Mouse (Mus musculus) megakaryocyte, adult 5-6 weeks (primary cell): ENCODE data around the gene Tmem236. TPM values are rescaled to one million over a fixed set of nuclear protein-coding genes. Genes with fewer than 3 reads are reported as not detected.

Source experiments
- ATAC-seq: 2 replicates; pipeline ENCODE4 v1.8.0; 2016; ENCODE audit warnings: mild to moderate bottlenecking, inconsistent platforms; ENCODE audit not compliant: poor library complexity, severe bottlenecking
- total RNA-seq, 2 experiments: library from RNA; stranded (forward) in 1 of 2; stranded (reverse) in 1 of 2; fragments of 153-499, 151-499 nt in 1 of 2; fragments of 221-1000, 200-1000 nt in 1 of 2; gene quantifications; 2 replicates each; pipeline versions ENCODE4 v1.2.3 to v1.2.4; 2015 to 2017

The Tmem236 gene
- total RNA-seq (2015) (0.11 and 1.0 TPM in 2 replicates), total RNA-seq (2017) (0.37 and 0.59 TPM in 2 replicates)

GRCm38 (mm10) chr2:14174334-14174733 is at the start of gene Tmem236:
Tmem236 (plus strand) TSS chr2:14174523.
- no peak for ATAC-seq

- ATAC-seq = peak; percentile 62
These were observed 47.9 kb upstream of the Tmem236 start for GRCm38 (mm10) chr2:14126387-14126786.

- ATAC-seq = no peak
These were observed 46.7 kb upstream of the Tmem236 start for GRCm38 (mm10) chr2:14127629-14128028.

- peak; percentile 85 for ATAC-seq
These were observed 43.5 kb upstream of the Tmem236 start for GRCm38 (mm10) chr2:14130641-14131339.

GRCm38 (mm10) chr2:14132468-14133326 is 41.6 kb upstream of the Tmem236 start:
- ATAC-seq = no peak

GRCm38 (mm10) chr2:14136906-14137305 is 37.4 kb upstream of the Tmem236 start:
- ATAC-seq = 0 out of 2 replicates have a peak, but pooled peaks have one; percentile 21

- ATAC-seq = no peak
These were observed 34.7 kb upstream of the Tmem236 start for GRCm38 (mm10) chr2:14139590-14139989.

- ATAC-seq = no peak
These were observed 34.3 kb upstream of the Tmem236 start for GRCm38 (mm10) chr2:14140044-14140443.

GRCm38 (mm10) chr2:14145311-14145710 is 29.0 kb upstream of the Tmem236 start:
- no peak for ATAC-seq

- no peak for ATAC-seq
These were observed 27.4 kb upstream of the Tmem236 start for GRCm38 (mm10) chr2:14146913-14147312.

GRCm38 (mm10) chr2:14150829-14151228 is 23.5 kb upstream of the Tmem236 start:
- ATAC-seq = no peak

- ATAC-seq = no peak
These were observed 22.5 kb upstream of the Tmem236 start for GRCm38 (mm10) chr2:14151854-14152253.

GRCm38 (mm10) chr2:14159047-14159446 is 15.3 kb upstream of the Tmem236 start:
- no peak for ATAC-seq

- peak; percentile 49; the same call in 1 of the 2 replicates for ATAC-seq
These were observed 14.6 kb upstream of the Tmem236 start for GRCm38 (mm10) chr2:14159756-14160155.

- ATAC-seq = 0 out of 2 replicates have a peak, but pooled peaks have one; percentile 15
These were observed 9.8 kb upstream of the Tmem236 start for GRCm38 (mm10) chr2:14164459-14165030.

- no peak for ATAC-seq
These were observed 9.3 kb upstream of the Tmem236 start for GRCm38 (mm10) chr2:14165066-14165465.

GRCm38 (mm10) chr2:14165618-14166344 is 8.5 kb upstream of the Tmem236 start:
- ATAC-seq = peak; percentile 71

GRCm38 (mm10) chr2:14167721-14168120 is 6.6 kb upstream of the Tmem236 start:
- no peak for ATAC-seq

- no peak for ATAC-seq
These were observed 2.3 kb downstream of the Tmem236 start for GRCm38 (mm10) chr2:14176460-14177193.

- peak; percentile 59 for ATAC-seq
These were observed 10.1 kb downstream of the Tmem236 start for GRCm38 (mm10) chr2:14184375-14184774.
